Mouse (Mus musculus): Measurements from ENCODE around the gene Oxtr. TPM values are rescaled to one million over a fixed set of nuclear protein-coding genes. Genes with fewer than 3 reads are reported as not detected.
A peak's percentile ranks its signal among the peaks of the same experiment; 100 is the strongest.

Oxtr gene
- polyA plus RNA-seq, 1 experiment from 2014 or later = 0.08 TPM

DNA sequence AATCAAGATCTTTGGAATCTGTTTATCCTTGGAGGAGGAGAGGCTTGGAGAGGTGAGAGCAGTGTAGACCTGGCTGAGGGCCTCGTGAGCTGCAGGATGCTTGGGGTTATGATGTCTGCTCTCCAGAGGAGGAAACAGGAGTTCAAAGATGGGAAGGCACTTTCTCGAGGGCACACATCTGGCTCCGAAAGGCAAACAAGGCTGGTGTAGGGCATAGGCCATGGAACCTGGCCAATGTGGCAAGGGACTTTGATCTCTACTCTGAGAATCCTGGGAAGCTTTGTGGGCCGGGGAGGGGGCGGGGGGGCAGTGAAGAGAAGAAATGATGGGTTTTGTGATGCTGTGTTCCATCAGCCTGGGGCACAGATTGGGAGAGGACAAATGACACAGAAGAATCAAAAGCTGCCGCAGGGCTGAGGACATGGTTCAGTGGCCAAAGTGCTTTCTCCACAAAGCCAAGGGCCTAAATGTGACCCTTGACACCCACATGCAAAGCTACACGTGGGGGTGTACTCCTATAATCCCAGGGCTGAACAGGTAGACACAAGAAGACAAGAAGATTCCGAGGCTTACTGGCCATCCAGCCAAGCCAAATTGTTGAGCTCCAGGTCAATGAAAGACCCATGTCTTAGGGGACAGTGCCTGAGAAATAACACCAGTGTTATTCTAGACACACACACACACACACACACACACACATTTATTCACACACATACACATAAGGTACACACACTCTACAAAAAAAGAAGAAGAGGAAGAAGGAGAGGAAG, 6.7 kb upstream of the Oxtr start:
- Histone ChIP-seq H3K27me3 (ENCODE audit: insufficient read depth, poor library complexity, severe bottlenecking) (peaks cover 63% of the 10 kb centered on the region), H3K36me3 (no peaks in the 10 kb centered on the region), H3K4me3 (no peak overlapping the region), H3K4me1 (no peaks in the 10 kb centered on the region), H3K9me3 (no peaks in the 10 kb centered on the region), H3K27ac (no peak overlapping the region)
- WGBS = 83% methylated on average over 8 of the region's 8 CpGs
- DNase-seq (ENCODE audit: low spot score) = no peak

DNA sequence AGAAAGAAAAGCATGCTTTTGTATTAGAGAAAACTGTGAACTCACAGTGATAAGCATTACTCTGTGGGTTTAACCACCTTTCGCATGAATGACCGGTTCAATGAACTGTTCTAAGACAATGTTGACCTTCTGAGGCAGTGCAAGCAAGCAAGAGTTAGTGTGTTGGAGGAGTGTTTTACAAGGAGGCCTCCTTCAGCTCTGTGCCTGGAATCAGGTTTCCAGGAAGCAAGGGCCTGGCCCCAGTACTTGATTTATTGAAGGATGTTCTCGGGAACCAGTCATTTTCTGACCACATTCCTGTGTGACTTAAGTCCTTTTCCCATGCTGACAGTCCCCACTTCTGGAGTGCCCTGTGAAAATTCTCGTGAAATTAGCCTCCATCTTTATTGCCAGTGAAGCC, 5.5 kb upstream of the Oxtr start:
- H3K27ac ChIP-seq = no peak overlapping the region
- peaks cover 7% of the 10 kb centered on the region for H3K4me1 ChIP-seq
- H3K9me3 ChIP-seq = no peaks in the 10 kb centered on the region
- no peaks in the 10 kb centered on the region for H3K36me3 ChIP-seq
- 63% methylated on average over 4 of the region's 4 CpGs for WGBS
- no peak overlapping the region for H3K4me3 ChIP-seq
- peaks cover 63% of the 10 kb centered on the region for H3K27me3 ChIP-seq (ENCODE audit: insufficient read depth, poor library complexity, severe bottlenecking)
- no peak for DNase-seq (ENCODE audit: low spot score)

DNA sequence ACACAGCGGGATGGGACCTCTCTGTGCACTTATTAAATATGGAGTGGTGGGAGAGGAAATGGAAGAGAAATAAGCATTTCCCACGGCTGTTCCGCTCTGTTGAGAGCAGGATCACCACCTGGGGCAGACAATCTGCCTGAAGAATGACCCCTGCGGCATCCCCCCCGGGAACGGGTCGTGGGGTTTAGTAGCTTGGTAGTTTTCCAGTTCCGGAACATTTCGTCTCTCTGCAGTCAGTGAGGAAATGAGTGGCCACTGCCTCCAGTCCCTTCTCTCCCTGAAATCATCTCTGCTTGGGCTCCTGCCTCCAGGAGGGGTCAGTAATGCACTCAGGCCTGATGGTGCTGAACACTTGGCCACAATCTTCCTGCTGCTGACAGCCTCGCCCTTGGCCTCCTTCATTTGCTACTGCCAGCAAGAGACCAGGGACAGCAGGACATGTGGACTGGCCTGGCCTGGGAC, 4.9 kb upstream of the Oxtr start:
- H3K4me1 ChIP-seq = peaks cover 13% of the 10 kb centered on the region
- DNase-seq (ENCODE audit: low spot score) = no peak
- H3K36me3 ChIP-seq = no peaks in the 10 kb centered on the region
- peaks cover 69% of the 10 kb centered on the region for H3K27me3 ChIP-seq (ENCODE audit: insufficient read depth, poor library complexity, severe bottlenecking)
- H3K27ac ChIP-seq = 0 out of 2 replicates have a peak overlapping the region, but pooled peaks have one; percentile 36
- H3K9me3 ChIP-seq = no peaks in the 10 kb centered on the region
- 67% methylated on average over 10 of the region's 10 CpGs for WGBS
- H3K4me3 ChIP-seq = no peak overlapping the region

DNA sequence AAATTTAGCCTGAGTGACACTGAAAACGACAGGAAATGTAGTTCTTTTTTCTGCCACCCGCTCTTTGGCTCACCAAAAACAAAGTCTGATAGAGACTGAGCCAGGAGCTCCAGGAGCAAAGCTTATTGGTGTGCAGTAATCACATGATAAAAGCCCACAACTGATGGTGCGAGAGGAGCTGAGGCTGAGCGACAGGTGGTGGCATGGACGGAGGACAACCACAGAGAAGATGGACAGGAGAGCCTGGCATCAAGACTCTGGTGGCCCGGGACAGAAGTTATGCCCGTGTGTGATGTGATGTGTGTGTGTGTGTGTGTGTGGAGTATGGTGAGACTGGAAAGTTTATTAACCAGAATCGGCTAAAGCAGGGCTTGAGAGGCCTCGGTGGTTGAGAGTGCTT, 3.6 kb upstream of the Oxtr start:
- Histone ChIP-seq H3K36me3 (no peaks in the 10 kb centered on the region), H3K27ac (no peak overlapping the region), H3K4me1 (peaks cover 22% of the 10 kb centered on the region), H3K9me3 (no peaks in the 10 kb centered on the region), H3K27me3 (ENCODE audit: insufficient read depth, poor library complexity, severe bottlenecking) (peaks cover 80% of the 10 kb centered on the region), H3K4me3 (no peak overlapping the region)
- no peak for DNase-seq (ENCODE audit: low spot score)
- WGBS = 79% methylated on average over 9 of the region's 9 CpGs

DNA sequence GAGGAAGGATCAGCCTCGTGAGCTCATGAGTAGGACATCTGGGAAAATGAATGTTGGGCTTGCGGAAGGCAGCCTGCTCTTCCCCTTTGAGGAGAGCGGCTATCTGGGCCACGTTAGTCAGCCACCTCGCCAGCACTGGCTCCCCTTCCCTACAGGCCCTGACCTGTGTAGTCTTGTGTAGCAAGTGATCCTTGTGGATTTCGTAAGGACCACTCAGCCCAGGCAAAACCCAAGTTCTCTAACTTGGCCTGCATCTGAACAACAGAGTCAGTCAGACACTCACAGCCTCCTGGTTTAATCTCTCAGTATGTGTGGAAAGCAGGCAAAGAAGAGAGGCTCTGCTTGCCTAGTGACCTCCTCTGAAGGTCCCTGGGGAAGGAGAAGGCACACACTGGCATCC, 2.9 kb upstream of the Oxtr start:
- H3K4me1 ChIP-seq = peaks cover 22% of the 10 kb centered on the region
- H3K27me3 ChIP-seq (ENCODE audit: insufficient read depth, poor library complexity, severe bottlenecking) = peaks cover 81% of the 10 kb centered on the region
- no peaks in the 10 kb centered on the region for H3K36me3 ChIP-seq

DNA sequence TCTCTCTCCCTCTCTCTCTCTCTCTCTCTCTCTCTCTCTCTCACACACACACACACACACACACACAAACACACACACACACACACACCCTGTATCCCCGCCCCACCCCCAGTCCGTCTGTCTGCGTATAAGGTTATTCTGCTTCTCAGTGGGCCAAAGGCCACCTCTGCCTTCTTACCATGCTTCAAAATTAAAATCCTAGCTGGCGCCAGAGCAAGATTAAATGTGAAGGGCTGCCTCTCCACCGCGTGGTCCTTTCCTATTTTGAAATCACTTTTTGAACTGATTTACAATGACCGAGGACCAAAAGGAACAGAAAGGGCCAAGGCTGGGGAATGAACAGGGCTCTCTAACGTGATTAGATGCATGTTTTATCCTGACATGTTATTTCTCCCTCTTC, 1.8 kb upstream of the Oxtr start:
- WGBS = 78% methylated on average over 8 of the region's 8 CpGs
- H3K9me3 ChIP-seq = no peaks in the 10 kb centered on the region

More for the DNA sequence above, 2.9 kb upstream of the Oxtr start:
- no peak for DNase-seq (ENCODE audit: low spot score)
- 76% methylated on average over 6 of the region's 6 CpGs for WGBS
- no peak overlapping the region for H3K27ac ChIP-seq
- no peak overlapping the region for H3K4me3 ChIP-seq
- H3K9me3 ChIP-seq = no peaks in the 10 kb centered on the region

DNA sequence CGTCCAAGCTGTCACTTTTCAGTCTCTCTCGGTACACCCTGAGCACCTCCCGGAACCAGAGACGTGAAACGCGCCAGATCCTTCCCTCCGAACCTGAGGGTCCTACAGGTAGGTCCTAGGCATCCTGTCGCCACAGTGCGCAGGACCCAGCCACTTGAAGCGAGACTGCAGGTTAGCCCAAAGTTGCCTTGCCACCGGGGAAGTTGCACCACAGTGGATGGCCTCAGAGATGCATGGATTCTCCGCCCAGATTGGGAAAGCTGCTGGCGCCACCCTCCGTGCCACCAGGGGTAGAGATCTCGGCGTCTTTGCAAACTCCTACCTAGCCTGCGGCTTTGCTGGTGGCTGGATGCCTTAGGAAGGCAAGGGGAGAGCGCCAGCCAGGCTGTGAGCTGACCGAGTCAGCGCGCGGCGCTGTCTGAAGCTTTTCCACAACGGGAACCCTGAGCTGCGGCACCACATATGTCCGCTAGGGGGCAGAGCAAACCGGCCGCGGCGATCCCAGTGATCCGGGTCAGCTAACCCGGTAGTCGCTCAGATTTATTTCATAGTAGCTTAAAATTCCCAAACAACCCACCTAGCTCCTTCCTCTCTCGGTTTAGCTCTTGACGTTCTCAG, 991 bp upstream of the Oxtr start:
- WGBS = 2% methylated on average over 35 of the region's 35 CpGs
- Histone ChIP-seq H3K4me1 (peaks cover 22% of the 10 kb centered on the region), H3K27ac (no peak overlapping the region; the same call in 1 of the 2 replicates), H3K4me3 (peak overlapping the region; percentile 53), H3K36me3 (no peaks in the 10 kb centered on the region), H3K27me3 (ENCODE audit: insufficient read depth, poor library complexity, severe bottlenecking) (peaks cover 83% of the 10 kb centered on the region), H3K9me3 (no peaks in the 10 kb centered on the region)
- no peak for DNase-seq (ENCODE audit: low spot score)

More for the DNA sequence above, 1.8 kb upstream of the Oxtr start:
- Histone ChIP-seq H3K36me3 (no peaks in the 10 kb centered on the region), H3K27me3 (ENCODE audit: insufficient read depth, poor library complexity, severe bottlenecking) (peaks cover 83% of the 10 kb centered on the region), H3K4me1 (peaks cover 22% of the 10 kb centered on the region), H3K27ac (no peak overlapping the region), H3K4me3 (no peak overlapping the region)
- no peak for DNase-seq (ENCODE audit: low spot score)

DNA sequence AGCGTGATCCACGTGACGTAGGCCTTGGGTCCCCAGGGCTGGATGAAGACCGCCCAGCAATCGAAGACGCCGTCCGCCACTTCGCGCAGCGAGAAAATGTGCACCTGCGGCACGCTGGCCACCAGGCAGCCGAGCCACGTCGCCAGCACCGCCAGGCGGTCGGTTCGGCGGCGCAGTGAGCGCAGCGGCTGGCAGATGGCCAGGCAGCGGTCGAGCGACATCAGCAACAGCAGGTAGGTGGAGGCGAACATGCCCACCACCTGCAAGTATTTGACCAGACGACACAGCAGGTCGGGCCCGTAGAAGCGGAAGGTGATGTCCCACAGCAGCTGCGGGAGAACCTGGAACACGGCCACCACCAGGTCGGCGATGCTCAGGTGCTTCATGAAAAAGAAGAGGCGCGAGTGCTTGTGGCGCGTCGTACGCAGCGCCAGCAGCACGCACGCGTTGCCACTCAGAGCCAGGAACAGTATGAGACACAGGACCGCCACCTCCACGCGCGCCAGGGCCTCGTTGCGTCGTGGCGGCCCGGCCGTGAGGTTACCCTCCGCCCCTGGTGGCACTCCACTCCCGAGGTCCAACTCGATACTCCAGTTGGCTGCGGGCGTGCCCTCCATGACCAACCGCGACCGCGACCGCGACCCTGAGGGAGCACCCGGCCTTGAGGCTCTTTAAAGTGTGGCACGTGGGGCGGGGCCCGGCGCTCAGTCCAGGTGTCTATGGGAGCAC, 398 bp downstream of the Oxtr start:
- no peak overlapping the region for H3K27ac ChIP-seq
- 9% methylated on average over 72 of the region's 72 CpGs for WGBS
- no peak for DNase-seq (ENCODE audit: low spot score)
- peaks cover 22% of the 10 kb centered on the region for H3K4me1 ChIP-seq
- no peaks in the 10 kb centered on the region for H3K9me3 ChIP-seq
- no peaks in the 10 kb centered on the region for H3K36me3 ChIP-seq
- H3K4me3 ChIP-seq = peak overlapping the region; percentile 53
- H3K27me3 ChIP-seq (ENCODE audit: insufficient read depth, poor library complexity, severe bottlenecking) = peaks cover 92% of the 10 kb centered on the region

DNA sequence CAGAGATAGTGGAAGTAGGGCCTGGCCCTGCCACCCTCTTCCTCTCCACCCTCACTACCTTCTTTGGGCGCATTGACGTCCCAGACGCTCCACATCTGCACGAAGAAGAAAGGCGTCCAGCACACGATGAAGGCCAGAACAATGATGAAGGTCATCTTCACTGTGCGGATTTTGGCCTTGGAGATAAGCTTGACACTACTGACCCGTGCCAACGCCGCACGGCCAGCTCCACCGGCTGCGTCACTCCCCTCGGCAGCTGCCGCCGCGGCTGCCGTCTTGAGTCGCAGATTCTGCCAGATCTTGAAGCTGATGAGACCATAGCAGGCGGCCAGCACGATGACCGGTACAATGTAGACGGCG, 942 bp downstream of the Oxtr start:
- DNase-seq (ENCODE audit: low spot score) = no peak
- Histone ChIP-seq H3K4me3 (peak overlapping the region; percentile 53), H3K27me3 (ENCODE audit: insufficient read depth, poor library complexity, severe bottlenecking) (peaks cover 91% of the 10 kb centered on the region), H3K36me3 (no peaks in the 10 kb centered on the region), H3K27ac (no peak overlapping the region), H3K9me3 (no peaks in the 10 kb centered on the region), H3K4me1 (peaks cover 22% of the 10 kb centered on the region)
- WGBS = 29% methylated on average over 24 of the region's 24 CpGs

DNA sequence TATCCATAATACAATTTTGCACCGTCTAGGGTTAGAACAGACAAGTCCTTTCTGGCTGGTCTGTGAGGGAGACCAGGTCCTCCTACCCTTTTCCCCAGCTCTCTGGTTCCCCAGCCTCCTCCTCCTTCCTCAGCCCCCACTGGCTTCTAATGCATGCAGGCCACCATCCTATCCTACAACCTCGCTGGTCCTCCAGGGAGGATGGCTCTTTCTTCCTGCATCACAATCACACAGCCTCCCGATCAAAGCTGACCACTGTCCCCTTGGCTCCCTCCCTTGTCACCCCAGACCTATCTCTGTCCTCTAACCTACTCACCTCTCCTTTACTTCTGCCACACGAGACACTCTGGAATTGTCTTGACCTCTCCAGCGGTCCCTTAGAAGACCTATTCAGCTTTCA, 1.8 kb downstream of the Oxtr start:
- peaks cover 22% of the 10 kb centered on the region for H3K4me1 ChIP-seq
- H3K9me3 ChIP-seq = no peaks in the 10 kb centered on the region
- no peaks in the 10 kb centered on the region for H3K36me3 ChIP-seq
- H3K27ac ChIP-seq = no peak overlapping the region
- no peak for DNase-seq (ENCODE audit: low spot score)
- WGBS = 77% methylated on average over 5 of the region's 5 CpGs
- H3K4me3 ChIP-seq = no peak overlapping the region
- H3K27me3 ChIP-seq (ENCODE audit: insufficient read depth, poor library complexity, severe bottlenecking) = peaks cover 91% of the 10 kb centered on the region

DNA sequence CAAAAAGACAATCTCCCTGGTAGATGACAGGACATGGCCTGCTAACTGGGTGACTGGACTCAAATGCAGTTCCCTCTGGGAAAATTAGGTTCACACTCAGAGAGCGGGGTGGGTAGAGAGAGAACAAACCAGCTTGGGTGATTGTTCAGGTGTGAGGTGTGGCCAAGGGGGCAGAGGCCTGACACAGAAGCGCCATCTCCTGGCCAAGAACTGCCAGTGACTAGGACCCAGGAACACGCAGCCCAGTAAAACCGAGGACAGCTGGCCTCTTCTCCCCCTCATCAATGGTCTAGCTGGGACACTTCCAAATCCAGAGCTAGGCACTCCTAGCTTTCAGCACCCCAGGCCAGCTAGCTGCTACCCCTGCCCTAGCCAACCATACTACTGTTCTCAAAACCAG, 5.4 kb downstream of the Oxtr start:
- Histone ChIP-seq H3K9me3 (no peaks in the 10 kb centered on the region), H3K4me3 (no peak overlapping the region), H3K27me3 (ENCODE audit: insufficient read depth, poor library complexity, severe bottlenecking) (peaks cover 79% of the 10 kb centered on the region), H3K27ac (no peak overlapping the region), H3K4me1 (peaks cover 6% of the 10 kb centered on the region), H3K36me3 (no peaks in the 10 kb centered on the region)
- no peak for DNase-seq (ENCODE audit: low spot score)
- WGBS = 1% methylated on average over 4 of the region's 4 CpGs

DNA sequence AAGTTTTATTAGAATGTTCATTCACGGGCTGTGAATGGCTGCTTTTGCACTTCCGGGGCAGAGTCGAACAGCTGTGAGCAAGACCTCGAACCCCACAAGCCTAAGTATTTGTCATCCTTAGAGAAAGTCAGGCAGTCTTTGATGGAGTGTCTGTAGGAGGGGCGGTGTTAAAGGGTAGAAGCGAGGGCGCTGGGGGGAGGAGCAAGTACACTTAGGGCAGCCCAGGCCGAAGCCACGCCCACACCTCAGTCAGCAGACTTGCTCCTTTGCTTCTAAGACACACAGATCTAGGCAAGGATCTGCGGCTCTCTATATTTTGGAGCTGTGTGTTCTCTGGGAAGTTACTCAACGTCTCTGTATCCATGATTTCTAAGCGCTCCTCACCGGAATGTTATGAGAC, 9.9 kb downstream of the Oxtr start:
- Histone ChIP-seq H3K9me3 (no peaks in the 10 kb centered on the region), H3K36me3 (no peaks in the 10 kb centered on the region), H3K4me3 (no peak overlapping the region), H3K27ac (no peak overlapping the region), H3K27me3 (ENCODE audit: insufficient read depth, poor library complexity, severe bottlenecking) (peaks cover 46% of the 10 kb centered on the region), H3K4me1 (no peaks in the 10 kb centered on the region)
- no peak for DNase-seq (ENCODE audit: low spot score)
- WGBS = 41% methylated on average over 13 of the region's 13 CpGs

DNA sequence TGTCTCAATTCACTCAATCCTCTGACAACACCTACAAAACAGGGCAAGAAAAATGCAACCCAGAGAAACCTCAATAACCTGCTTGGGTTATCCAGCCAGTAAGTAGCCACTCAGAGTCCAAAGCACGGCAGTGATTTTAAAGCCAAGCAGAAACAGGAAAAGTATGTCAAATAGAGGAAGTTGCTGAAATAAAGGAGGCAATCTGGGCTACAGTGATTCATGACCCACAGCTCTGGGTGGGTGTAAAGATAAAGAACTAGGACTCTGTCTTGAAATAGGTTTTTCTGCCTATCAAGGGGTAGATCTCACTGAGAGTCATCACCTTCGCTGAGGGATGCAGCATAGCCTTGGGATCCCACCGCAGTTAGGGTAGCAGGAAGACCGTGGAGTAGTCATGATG, 18.1 kb downstream of the Oxtr start:
- WGBS = 80% methylated on average over 4 of the region's 4 CpGs
- peaks cover 10% of the 10 kb centered on the region; the same call in 1 of the 2 replicates for H3K27me3 ChIP-seq (ENCODE audit: insufficient read depth, poor library complexity, severe bottlenecking)
- no peaks in the 10 kb centered on the region for H3K9me3 ChIP-seq
- no peaks in the 10 kb centered on the region for H3K4me1 ChIP-seq
- no peak for DNase-seq (ENCODE audit: low spot score)
- no peak overlapping the region for H3K4me3 ChIP-seq
- no peak overlapping the region for H3K27ac ChIP-seq
- H3K36me3 ChIP-seq = peaks cover 13% of the 10 kb centered on the region; the same call in 1 of the 2 replicates

All from heart, embryonic 10.5 days (tissue).